Mouse (Mus musculus): ENCODE results near the gene Emc10. TPM values are rescaled to one million over a fixed set of nuclear protein-coding genes. Genes with fewer than 3 reads are reported as not detected.

The Emc10 gene
- total and polyA plus RNA-seq, 2 experiments from 2014 or later = 150 to 273 TPM

DNA sequence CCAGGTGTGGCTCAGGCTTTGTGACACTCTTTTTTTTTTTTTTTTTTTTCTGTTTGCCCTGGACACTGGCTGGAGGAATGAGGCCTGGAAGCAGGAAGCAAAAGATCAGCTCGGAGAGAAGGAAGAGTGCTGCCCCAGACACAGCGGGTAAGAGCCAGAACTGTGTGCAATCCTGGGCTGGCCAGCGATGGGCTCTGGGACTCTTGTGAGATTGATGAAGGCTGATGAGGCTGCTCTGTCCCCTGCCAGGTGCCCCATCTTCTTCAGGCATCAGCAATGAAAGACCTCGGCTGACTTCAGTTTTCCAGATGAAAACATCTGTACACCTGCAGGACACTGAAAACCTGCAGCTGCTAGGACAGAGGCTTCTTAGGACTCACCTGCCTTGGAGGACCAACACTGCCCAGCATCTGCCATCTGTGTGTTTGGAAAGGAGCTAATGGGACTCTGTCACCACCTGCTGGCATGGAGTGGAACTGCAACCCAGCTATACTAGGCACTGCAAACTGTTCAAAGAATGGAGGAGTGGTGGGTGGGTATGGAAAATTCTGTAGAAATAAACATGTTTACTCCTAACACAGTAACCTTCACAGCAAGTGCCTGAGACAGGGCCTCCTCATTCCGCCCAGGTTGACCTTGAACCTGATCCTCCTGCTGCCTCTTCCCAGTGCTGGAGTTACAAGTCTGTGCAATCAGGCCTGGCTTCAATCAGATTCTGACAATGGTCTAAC lies 11.3 kb downstream of the Emc10 start:
- no peaks in the 10 kb centered on the region for H3K9me3 ChIP-seq (ENCODE audit: low read length)
- no peaks in the 10 kb centered on the region for H3K4me1 ChIP-seq (ENCODE audit: insufficient read depth, low read length)
- 34% methylated on average over 5 of the region's 5 CpGs for WGBS
- H3K4me3 ChIP-seq (ENCODE audit: low read depth, low read length) = no peak overlapping the region
- DNase-seq (ENCODE audit: low spot score) (peak; percentile 88), ATAC-seq (ENCODE audit: low FRiP score) (peak; percentile 72)
- peaks cover 10% of the 10 kb centered on the region for H3K36me3 ChIP-seq (ENCODE audit: insufficient read depth, low read length)
- H3K27ac ChIP-seq (ENCODE audit: low read depth, low read length) = no peak overlapping the region
- H3K27me3 ChIP-seq (ENCODE audit: insufficient read depth, low read length) = peaks cover 7% of the 10 kb centered on the region; the same call in 1 of the 2 replicates
- TF ChIP-seq CTCF (IDR thresholded peaks at IDR 0.05) = peak; percentile 99
- no peak overlapping the region for H3K9ac ChIP-seq (replicated peaks; ENCODE audit: low read length, poor library complexity, severe bottlenecking)
- H3K4me2 ChIP-seq (ENCODE audit: low read depth, low read length, poor library complexity, severe bottlenecking) = no peak overlapping the region

DNA sequence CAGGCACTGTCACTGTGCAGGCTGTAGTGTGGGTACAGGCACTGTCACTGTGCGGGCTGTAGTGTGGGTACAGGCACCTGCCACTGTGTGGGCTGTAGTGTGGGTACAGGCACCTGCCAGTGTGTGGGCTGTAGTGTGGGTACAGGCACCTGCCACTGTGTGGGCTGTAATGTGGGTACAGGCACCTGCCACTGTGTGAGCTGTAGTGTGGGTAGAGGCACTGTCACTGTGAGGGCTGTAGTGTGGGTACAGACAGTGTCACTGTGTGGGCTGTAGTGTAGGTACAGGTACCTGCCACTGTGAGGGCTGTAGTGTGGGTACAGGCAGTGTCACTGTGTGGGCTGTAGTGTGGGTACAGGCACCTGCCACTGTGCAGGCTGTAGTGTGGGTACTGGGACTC lies 12.2 kb downstream of the Emc10 start:
- WGBS = 100% methylated on average over 1 of the region's 1 CpGs
- no peak for TF ChIP-seq CTCF (IDR thresholded peaks at IDR 0.05)
- ATAC-seq (ENCODE audit: low FRiP score) (no peak), DNase-seq (ENCODE audit: low spot score) (no peak)
- Histone ChIP-seq H3K4me3 (ENCODE audit: low read depth, low read length) (no peak overlapping the region), H3K27ac (ENCODE audit: low read depth, low read length) (no peak overlapping the region), H3K36me3 (ENCODE audit: insufficient read depth, low read length) (peaks cover 6% of the 10 kb centered on the region; the same call in 1 of the 2 replicates), H3K9me3 (ENCODE audit: low read length) (no peaks in the 10 kb centered on the region), H3K9ac (replicated peaks; ENCODE audit: low read length, poor library complexity, severe bottlenecking) (no peak overlapping the region), H3K27me3 (ENCODE audit: insufficient read depth, low read length) (peaks cover 8% of the 10 kb centered on the region; the same call in 1 of the 2 replicates), H3K4me2 (ENCODE audit: low read depth, low read length, poor library complexity, severe bottlenecking) (no peak overlapping the region), H3K4me1 (ENCODE audit: insufficient read depth, low read length) (no peaks in the 10 kb centered on the region)

DNA sequence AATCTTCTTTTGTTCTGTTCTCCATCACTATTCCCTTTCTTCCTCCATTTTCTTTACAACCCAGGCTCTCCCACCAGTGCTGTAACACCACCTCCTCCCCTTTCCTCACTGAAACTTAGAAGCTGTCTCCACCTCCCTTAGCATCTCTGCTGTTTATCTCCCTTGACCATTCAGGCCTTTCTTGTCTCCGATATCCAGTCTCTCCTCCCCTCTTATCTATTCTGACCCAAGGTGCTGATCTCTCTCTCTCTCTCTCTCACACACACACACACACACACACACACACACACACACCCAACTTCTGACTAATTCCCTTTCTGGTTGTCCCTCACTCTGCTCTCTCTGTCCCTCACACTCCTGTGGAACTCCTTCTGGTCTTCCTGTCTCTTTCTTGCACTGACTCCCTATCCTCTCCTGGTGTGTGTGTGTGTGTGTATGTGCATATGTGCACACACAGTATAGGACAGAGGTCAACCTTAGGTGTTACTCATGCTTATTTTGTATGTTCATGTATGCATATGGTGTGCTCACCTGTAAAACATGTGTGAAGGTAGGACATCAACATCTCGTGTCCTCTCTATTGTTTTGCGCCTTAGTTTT lies 13.4 kb downstream of the Emc10 start:
- TF ChIP-seq CTCF (IDR thresholded peaks at IDR 0.05) = no peak
- no peak overlapping the region for H3K4me2 ChIP-seq (ENCODE audit: low read depth, low read length, poor library complexity, severe bottlenecking)
- DNase-seq (ENCODE audit: low spot score) = no peak
- H3K9ac ChIP-seq (replicated peaks; ENCODE audit: low read length, poor library complexity, severe bottlenecking) = no peak overlapping the region
- no peak overlapping the region for H3K4me3 ChIP-seq (ENCODE audit: low read depth, low read length)
- ATAC-seq (ENCODE audit: low FRiP score) = no peak
- no peaks in the 10 kb centered on the region for H3K9me3 ChIP-seq (ENCODE audit: low read length)
- 74% methylated on average over 3 of the region's 3 CpGs for WGBS
- H3K36me3 ChIP-seq (ENCODE audit: insufficient read depth, low read length) = no peaks in the 10 kb centered on the region
- H3K27me3 ChIP-seq (ENCODE audit: insufficient read depth, low read length) = peaks cover 8% of the 10 kb centered on the region; the same call in 1 of the 2 replicates
- no peaks in the 10 kb centered on the region for H3K4me1 ChIP-seq (ENCODE audit: insufficient read depth, low read length)
- no peak overlapping the region for H3K27ac ChIP-seq (ENCODE audit: low read depth, low read length)

DNA sequence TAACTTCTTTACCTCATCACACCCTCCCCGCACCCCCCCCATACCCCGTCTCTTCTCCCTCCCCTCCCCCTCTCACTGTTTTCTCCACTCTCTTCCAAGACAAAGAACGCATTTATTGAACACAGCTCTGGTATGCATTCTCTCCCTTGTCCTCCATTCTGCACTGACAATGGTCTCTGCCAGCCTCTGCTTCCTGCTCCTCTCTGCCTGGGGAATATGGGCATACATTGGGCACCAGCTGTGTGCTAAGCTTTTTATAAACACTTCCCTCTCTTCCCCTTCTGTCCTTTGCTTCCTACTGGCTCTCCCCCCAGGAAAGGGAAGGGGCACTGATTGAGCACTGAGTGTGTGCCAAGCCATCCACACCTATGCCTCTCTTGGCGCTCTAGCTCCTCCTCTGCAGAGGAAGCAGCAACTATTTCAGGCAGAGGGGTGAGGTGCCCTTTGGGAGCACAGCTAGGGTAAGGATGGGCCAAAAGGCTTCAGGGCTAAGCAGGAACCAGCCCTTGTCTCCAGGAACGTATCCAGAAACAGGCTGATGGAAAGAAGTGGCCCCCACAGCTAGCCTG lies 21.2 kb downstream of the Emc10 start:
- no peak overlapping the region for H3K9ac ChIP-seq (replicated peaks; ENCODE audit: low read length, poor library complexity, severe bottlenecking)
- H3K9me3 ChIP-seq (ENCODE audit: low read length) = no peaks in the 10 kb centered on the region
- DNase-seq (ENCODE audit: low spot score) (no peak), ATAC-seq (ENCODE audit: low FRiP score) (no peak)
- no peak for TF ChIP-seq CTCF (IDR thresholded peaks at IDR 0.05)
- peaks cover 4% of the 10 kb centered on the region; the same call in 1 of the 2 replicates for H3K4me1 ChIP-seq (ENCODE audit: insufficient read depth, low read length)
- peaks cover 8% of the 10 kb centered on the region; the same call in 1 of the 2 replicates for H3K27me3 ChIP-seq (ENCODE audit: insufficient read depth, low read length)
- H3K36me3 ChIP-seq (ENCODE audit: insufficient read depth, low read length) = no peaks in the 10 kb centered on the region
- H3K4me2 ChIP-seq (ENCODE audit: low read depth, low read length, poor library complexity, severe bottlenecking) = no peak overlapping the region
- H3K27ac ChIP-seq (ENCODE audit: low read depth, low read length) = peak overlapping the region; percentile 43; the same call in 1 of the 2 replicates
- whole genome bisulfite sequencing = 26% methylated on average over 5 of the region's 5 CpGs
- no peak overlapping the region for H3K4me3 ChIP-seq (ENCODE audit: low read depth, low read length)

DNA sequence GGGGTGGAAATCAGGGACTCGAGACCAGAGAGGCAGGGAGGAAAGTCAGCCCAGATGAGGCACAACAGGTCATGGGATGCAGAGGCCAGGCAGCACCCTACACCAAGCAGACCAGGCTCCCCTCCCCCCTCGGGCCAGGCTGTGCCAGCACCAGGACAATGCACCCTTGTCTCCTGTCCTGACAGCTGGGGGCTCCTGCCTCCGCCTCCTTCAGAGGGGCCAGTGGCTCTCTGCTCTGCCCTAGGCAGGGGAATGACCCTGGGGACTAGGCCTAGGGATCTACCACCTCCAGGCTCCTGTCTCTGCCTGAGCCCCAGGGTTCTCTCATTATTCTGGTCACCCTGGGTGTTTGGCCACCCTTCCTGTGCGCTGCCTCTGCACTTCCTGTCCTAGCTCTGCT lies 21.9 kb downstream of the Emc10 start:
- H3K36me3 ChIP-seq (ENCODE audit: insufficient read depth, low read length) = no peaks in the 10 kb centered on the region
- no peaks in the 10 kb centered on the region for H3K9me3 ChIP-seq (ENCODE audit: low read length)
- peak; percentile 74 for ATAC-seq (ENCODE audit: low FRiP score)
- 18% methylated on average over 4 of the region's 4 CpGs for WGBS
- peak; percentile 68 for DNase-seq (ENCODE audit: low spot score)
- H3K27me3 ChIP-seq (ENCODE audit: insufficient read depth, low read length) = 0 out of 2 replicates have a peak, but pooled peaks cover 6% of the 10 kb centered on the region
- H3K4me2 ChIP-seq (ENCODE audit: low read depth, low read length, poor library complexity, severe bottlenecking) = no peak overlapping the region
- peak overlapping the region; percentile 42 for H3K9ac ChIP-seq (replicated peaks; ENCODE audit: low read length, poor library complexity, severe bottlenecking)
- H3K4me1 ChIP-seq (ENCODE audit: insufficient read depth, low read length) = peaks cover 5% of the 10 kb centered on the region; the same call in 1 of the 2 replicates
- H3K27ac ChIP-seq (ENCODE audit: low read depth, low read length) = peak overlapping the region; percentile 27
- no peak for TF ChIP-seq CTCF (IDR thresholded peaks at IDR 0.05)
- no peak overlapping the region for H3K4me3 ChIP-seq (ENCODE audit: low read depth, low read length)
